Mouse (Mus musculus) right cerebral cortex, adult 18-20 months (tissue): ENCODE results near the gene Olfr92.
"Not testable (repeated sequence)": the region's sequence is repeated elsewhere in the genome, so short reads cannot be mapped to it uniquely, and the experiment has no call there.

Experiments used
- DNase-seq: peaks from one replicate; pipeline ENCODE4 v3.0.0; 2022; ENCODE audit warnings: mixed read lengths

The Olfr92 gene

DNA sequence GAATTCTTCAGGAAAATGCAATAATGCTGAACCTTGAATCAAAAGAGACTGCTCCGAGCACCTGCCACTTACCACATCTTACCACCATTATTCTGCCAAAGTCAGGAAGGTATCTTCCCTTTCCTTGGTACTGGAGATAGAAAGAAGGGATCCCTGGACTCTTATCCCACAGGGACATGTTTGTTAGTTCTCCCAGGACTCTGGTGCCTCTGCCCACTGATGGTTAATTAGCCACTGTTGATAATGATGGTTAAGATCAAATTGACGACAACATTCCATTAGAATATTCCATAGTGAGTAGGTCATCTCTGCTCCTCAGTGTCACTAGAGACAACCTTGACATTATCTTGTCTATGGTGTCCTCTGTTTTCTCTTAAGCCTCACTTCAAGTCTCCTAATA, at the start of gene Olfr92:
Gene Olfr92, minus strand, starts transcription at position 101 of the 400 bp plus-strand sequence.
- no peak for DNase-seq

DNA sequence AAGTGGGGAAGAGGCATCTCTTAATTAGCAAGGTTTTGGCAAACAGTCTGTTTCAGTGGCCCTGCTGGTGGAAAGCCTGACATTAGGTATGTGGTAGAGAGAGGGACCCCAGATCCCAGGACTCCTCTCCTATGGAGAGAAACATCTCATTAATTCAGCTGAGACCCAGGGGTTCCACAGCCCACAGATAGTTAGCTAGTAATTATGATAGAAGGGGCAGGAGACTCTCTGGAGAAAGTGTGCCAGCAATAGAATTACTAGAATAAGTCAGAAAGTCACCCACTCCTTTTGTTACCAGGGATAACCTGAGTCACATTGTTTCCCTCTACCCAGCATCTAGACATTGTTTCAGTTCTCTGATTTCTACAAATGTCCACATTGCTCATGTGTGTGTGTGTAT, 41.5 kb upstream of the Olfr92 start, which contains the start of gene Olfr93:
Gene Olfr93, minus strand, starts transcription at position 101 of the 400 bp plus-strand sequence.
- no peak for DNase-seq

DNA sequence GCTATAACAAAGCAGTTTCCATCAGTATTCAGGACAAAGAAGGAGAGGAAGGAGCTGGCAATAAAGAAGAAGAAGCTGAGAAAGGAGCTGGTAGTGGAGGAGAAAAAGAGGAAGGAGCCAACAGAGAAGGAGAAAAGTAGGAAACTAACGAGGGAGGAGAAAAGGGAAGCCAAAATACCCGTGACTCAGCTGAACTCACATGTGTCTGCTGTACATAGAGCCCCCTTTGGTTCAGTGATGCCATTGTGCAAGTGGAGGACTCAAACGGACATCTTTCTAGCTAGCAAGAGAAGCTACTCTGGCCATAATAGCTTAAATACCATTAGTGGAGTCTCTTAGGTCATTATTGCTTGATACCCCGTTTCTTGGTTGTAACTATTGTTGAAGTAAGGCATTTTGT, 11.5 kb upstream of the Olfr92 start:
- not testable (repeated sequence) for DNase-seq

DNA sequence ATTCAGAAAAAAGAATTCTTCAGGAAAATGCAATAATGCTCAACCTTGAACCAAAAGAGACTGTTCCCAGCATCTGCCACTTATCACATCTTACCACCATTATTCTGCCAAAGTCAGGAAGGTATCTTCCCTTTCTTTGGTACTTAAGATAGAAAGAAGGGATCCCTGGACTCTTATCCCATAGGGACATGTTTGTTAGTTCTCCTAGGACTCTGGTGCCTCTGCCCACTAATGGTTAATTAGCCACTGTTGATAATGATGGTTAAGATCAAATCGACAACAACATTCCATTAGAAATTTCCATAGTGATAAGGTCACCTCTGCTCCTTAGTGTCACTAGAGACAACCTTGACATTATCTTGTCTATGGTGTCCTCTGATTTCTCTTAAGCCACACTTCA, 21.7 kb downstream of the Olfr92 start, which contains the start of gene Olfr91:
Gene Olfr91, minus strand, starts transcription at position 101 of the 400 bp plus-strand sequence.
- no peak for DNase-seq

DNA sequence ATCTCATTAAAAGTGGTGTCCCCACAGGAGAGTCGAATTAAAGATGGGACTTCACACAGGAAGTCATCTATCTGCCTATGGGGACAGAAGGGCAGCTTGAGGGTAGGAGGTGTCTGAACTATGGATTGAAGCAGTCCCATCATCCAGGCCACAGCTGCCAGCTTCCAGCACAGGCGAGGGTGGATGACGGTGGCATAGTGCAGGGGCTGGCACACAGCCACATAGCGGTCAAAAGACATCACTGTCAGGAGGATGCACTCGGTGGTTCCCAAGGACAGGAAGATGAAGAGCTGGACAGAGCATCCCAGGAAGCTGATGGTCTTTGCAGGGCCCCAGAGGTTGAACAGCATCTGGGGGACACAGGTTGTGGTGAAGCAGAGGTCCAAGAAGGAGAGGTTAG, 26.6 kb downstream of the Olfr92 start:
- no peak for DNase-seq

DNA sequence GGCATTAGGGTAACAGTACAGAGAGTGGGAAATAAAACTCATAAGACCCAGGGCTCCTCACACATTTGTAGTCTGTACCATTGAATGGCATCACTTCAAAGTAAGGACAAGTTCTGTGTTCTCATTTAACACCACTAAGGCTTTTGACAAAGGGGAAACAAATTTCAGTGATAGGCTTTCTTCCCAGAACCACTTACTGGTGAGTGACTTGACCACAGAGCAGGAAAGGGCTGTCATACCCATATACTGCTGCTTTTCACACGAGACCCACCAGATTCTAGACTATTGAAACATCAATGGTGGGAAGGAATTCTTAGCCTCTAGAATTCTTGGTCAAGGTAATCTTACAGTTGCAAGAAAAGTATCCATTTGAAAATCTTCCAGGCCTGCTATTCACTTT, 27.7 kb downstream of the Olfr92 start:
- no peak for DNase-seq

DNA sequence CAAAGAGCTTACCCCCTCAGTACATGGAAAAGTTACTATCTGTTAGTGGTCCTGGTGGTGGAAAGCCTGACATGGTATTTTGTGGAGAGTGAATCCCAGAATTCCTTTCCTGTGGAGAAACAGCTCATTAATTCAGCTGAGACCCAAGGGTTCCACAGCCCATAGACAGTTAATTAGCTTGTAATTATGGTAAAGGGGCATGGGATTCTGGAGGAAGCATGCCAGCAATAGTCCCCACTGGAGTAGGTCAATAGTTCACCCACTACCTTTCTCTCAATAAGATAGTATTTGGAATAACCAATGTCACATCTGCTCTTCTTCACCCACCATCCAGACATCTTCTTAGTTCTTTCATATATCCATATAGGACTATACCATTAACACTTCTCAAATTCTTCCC, 31.5 kb downstream of the Olfr92 start, which contains the start of gene Olfr90:
Gene Olfr90, minus strand, starts transcription at position 101 of the 400 bp plus-strand sequence.
- DNase-seq: no peak

DNA sequence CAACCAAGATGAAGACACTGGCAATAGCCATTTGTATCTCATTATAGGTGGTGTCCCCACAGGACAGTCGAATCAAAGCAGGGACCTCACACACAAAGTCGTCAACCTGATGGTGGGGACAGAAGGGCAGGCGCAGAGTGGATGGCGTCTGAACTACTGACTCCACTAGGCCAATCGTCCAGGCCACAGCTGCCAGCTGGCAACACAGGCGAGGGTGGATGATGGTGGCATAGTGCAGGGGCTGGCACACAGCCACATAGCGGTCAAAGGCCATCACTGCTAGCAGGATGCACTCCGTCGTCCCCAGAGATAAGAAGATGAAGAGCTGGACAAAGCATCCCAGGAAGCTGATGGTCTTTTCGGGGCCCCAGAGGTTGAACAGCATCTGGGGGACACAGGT, 34.3 kb downstream of the Olfr92 start:
- no peak for DNase-seq

DNA sequence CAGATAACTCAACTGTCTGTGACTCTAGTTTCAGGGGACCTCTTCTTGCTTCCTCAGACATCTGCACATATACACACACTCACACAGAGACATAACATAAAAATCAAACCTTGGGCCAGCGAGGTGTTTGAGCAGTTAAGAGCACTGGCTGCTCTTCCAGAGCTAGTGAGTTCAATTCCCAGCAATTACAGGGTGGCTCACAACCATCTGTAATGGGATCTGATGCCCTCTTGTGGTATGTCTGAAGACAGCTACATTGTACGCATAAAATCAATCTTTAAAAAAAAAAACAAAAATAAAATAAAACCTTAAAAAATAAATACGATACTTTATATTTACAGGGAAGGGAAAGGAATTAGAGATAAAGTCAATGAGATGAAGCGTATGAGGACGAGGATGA, 35.3 kb downstream of the Olfr92 start:
- DNase-seq: no peak

DNA sequence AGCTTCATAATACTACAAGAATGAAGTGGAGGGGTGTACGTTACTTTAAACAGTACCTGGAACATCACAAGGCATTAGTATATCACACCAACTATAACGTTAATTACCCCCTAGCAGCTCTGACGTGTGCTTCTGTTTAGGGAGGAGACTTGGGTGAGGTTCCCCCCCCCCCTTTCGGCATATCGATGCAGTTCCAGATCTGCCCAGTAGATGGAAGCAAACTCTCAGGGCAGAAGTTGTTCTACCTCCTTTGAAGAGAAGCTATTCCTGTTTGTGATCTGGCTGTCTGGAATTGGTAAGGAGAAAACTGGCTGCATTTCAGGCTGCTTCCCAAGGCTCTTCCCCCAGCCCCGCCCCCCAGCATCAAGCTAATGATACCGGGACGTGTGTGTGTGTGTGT, 36.6 kb downstream of the Olfr92 start:
- no peak for DNase-seq

DNA sequence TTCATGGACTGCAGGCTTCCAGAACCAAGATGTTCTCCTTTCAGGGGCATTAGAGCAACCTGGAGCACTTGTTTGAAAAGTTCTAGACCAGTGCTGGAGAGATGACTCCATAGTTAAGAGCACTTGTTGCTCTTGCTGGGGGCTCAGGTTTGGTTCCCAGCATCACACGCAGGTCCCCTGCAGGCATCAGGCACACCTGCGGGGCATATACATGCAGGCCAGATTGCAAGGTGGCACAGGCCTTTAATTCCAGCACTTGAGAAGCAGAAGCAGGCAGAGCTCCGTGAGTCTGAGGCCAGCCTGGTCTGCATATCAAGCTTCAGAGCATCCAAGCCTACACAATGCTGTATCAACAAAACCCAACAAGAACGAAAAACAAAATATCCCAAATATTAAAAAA, 38.2 kb downstream of the Olfr92 start:
- DNase-seq: no peak

DNA sequence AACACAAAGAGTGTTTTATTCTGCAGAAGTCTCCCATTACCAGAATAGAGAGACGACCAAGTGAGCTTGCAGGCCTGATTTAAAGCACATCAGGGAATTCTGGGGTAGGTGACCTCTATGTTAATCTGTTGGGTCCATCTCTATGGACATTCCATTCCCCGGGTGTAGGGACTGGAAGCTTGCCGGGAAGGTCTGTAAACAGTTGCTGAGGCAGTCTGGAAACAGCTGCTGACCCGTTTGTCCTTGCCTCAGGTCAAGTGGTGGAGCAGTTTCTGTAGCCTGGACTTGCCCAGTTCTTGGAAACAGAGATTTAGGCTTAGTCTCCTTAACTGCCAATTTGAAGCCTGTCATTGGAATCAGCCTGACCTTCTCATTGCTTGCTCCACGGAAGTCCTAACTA, 39.8 kb downstream of the Olfr92 start:
- DNase-seq: no peak

DNA sequence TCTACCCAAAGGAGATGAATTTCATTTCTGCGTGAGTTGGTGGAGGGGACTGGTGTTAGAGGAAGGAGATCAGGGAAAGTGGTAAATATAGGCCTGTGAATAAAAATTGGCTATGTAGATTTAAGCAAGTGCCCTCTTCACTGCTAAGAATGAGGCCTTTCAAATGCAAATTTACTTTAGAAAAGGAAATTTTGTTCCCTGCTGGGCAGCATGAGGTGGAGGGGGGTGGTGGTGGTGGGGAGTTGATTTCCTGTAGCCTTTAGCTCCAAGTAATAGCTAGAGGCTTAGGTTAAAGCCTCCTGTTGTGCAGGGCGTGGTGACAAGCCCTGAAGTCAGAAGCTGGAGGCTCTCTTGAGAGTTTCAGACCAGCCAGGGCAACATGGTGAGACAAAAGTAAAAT, 40.9 kb downstream of the Olfr92 start:
- DNase-seq: no peak

DNA sequence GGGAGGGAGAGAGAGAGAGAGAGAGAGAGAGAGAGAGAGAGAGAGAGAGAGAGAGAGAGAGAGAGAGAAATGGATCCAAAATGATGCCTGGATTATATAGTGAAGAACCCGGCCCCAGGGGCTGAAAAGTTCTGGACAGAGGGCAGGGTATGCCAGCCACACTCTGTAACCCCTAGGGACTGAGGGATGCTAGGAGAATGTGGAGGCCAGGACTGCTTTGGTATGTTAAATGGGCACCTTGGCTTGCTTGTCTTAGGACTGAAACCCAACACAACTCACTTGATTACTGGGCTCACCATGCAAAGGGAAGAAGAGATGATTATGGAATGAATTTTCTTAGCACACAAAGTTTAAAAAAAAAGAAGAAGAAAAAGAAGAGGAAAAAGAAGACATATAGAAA, 41.7 kb downstream of the Olfr92 start:
- no peak for DNase-seq

DNA sequence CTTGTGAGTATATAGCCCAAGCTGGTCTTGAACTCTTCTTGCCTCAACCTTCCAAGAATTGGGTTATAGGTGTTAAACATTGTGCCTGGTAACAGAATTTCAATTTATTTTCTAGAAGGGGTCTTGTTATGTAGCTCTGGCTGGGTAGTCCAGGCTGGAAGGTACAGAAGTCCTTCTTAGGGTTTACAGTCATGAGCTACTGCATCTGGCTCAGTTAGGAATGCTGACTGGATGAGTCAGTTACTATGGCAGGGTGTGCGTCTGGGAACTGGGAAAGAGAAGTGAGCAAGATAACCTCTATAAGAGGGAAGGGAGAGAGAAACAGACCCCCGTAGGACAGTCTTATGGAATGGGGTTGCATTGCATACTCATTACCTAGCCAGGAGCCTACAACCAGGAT, 44.1 kb downstream of the Olfr92 start:
- peak; percentile 2 for DNase-seq

DNA sequence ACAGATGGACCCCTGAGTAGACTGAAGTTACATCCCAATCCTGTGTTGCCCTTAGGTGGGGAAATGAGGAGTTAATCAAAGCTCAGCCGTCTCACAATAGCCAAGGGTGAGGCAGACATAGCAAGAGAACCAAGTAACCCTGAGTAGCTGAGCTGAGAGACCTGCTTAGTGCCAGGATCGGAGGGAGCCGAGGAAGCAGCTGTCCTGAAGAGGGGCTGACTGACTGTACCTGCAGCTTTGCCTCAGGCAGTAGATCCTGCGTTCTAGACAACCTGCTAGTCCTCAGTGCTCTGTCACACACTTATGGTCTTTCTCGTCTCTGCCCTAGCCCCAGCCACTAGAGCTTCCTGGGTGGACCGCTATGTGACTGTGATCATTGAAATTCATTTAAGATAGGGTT, 44.7 kb downstream of the Olfr92 start:
- DNase-seq: peak; percentile 8

DNA sequence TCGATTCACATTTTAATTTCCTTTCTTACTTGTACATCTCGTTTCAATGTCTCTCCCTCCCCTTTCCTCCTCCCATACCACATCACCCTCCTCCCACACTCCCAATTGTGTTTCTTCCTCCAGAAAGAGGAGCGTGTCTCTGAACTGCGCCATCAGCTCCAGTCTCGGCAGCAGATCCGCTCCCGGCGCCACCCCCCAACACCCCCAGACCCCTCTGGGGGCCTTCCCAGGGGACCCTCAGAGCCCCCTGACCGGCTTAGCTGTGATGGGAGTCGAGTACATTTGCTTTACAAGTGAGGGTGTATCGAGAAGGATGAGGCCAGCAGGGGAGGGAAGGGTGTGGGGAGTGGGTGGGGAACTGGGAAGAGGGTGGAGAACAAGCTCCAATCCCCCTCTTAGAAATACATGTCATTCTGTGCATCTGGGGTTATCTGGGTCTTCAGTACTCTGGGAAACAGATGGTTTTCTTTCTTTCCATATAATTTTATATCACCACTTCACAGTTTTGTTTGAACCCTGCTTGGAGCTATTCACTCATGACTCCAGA, 47.1 kb downstream of the Olfr92 start:
- no peak for DNase-seq

DNA sequence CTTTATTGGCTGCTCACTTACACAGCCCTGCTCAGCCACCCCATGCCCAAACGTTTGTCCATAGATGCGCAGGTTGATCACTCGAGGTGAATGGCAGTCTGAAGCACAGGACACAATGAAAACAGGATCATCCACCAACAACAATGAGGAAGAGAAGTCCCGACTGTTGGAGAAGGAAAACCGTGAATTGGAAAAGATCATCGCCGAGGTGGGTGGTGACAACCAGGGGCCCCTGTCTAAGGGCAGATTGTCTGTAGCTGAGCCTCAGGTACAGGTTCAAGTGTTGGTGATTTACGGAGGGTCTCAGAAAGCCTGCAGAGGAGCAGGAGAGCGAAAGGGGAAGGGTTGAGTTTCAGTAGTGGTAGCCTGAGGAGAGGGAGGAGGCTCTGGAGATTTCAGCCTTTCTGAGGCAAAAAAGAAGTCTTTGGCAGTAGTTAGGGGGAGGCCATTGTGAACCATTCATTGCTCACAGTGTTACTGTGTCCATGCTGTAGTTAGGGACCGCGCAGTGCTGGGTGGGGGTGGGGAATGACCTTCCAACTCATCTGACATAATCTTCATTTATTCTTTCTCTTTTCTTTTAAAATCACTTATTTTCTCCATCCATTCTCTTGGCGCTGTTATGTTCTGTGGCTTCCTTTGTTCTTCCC, 47.7 kb downstream of the Olfr92 start:
- no peak for DNase-seq

DNA sequence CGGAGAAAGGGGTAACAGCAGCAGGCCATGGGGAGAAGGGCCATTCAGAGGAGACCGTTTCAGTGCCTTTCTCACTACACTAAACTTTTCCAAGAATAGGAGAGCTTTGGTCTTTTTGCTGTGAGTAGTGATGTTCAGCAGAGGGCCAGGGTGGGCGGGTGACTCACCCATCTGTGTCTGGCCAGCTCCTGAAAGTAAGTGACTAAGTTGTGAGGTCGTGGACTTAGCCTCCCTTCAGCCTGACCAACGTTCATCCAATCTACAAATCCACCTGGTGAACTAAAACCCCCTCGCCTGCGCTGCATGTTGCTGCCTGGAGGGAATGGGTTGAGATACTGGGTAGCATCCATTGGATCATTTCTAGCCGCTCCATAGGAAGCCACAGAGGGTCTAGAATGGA, 49.8 kb downstream of the Olfr92 start:
- no peak for DNase-seq

DNA sequence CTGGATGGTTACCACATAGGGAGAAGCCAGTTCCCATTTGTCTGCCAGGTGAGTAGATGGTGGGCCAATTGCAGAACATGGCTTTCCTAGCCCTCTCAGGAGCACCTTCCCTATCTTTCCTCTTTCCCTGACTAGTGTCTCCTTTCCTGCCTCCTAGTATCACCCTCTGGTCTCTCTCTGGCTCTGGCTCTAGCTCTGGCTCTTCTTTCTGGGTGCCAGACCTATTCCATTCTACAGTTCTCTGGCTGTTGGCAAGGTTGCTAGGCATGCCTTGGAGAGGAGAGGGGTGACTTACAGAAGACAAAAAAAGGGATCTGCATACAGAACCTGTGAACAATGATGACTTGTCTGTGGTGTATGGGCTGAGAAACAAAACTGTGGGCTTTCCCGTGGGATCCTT, 52.0 kb downstream of the Olfr92 start:
- DNase-seq: no peak

DNA sequence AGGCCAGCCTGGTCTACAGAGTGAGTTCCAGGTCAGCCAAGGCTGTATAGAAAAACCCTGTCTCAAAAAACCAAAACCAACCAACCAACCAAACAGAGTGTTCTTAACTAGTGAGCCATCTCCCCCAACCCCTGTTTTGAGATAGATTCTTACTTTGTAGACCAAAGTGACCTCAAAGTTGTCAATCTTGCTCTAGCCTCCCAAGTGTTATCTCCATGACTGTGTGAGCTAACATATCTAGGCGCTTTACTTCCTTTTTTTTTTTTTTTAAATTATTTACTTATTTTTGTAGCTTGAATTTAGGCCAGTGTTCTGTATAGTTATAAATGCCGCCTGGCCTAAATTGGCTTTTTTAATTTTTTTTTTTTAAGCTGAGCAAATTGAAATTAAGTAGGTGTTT, 53.9 kb downstream of the Olfr92 start:
- no peak for DNase-seq

DNA sequence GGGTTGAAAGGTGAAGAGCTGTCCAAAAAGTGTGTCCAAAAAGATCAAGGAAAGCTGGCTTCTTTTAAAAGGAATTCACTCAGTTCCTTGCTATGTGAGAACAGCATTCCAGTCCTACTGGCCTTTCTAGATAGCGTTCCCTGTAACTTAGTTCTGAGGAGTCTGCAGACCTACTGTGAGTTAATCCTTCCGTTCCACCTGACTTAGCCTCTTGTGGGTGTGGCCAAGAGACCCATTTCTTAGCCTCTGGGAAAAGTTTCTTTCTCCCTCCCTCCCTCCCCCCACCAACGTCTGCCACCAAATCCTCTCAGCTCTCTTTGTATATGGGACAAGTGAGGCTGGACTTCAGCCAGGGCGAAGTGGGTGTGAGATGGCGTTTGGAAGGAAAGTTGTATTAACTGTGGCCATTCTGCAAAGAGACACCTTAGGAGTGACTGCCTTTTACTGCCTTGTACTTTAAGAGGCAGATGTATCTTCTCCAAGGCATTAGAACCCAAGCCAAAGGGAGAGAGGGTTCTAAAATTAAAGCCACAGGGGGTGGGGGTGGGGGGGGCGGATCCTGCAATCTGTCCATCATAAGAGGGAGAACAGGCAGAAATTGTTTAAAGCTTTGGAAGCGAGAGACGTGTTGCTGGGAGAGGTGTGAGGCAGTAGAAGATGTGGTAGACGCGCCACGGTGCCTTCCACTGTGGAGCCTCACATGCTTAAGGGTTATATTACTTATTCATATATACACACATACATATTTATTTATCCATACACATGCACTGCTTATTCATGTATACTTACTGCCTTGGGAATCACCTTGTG, 56.0 kb downstream of the Olfr92 start:
- no peak for DNase-seq

DNA sequence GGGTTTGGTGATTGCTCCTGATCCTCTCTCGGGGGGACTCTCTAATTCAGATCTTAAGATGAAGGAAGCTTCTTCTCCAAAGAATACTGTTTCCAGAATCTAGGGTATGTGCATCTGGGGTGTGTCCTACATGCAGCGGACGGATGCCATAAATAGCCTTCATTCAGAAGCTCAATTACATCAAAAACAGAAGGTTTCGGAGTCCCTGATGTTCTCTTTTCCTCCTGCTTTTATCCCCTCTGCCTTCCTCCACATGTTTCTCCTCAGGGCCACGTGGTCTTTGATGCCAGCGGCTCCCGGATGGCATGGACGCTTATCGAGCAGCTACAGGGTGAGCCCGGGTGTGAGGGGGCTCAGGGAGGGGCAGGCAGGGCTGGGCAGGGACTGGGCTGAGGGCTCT, 56.8 kb downstream of the Olfr92 start:
- DNase-seq: no peak

DNA sequence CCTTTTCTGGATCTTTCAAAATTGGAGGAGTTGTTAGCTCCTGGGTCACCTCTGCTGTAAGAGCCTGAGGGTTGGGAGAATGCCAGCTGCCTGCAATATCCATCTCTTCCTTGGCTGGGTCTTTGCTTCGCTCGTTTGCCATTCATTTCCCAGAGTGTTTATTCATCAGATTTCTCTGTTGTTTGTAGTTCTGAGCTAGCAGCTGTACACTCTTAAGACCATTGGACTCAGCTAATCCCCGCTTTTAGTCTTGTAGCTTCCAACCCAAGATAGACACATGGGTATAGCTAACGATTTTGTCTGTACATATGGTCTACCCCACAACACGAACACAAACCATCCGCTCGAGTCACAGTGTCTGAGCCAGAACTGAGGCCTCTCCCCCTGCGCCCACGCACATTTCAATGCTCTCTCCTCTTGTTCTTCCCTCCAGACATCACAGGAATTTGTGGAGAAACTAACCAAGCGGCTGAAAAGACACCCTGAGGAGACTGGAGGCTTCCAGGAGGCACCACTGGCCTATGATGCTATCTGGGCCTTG, 57.7 kb downstream of the Olfr92 start:
- peak; percentile 83 for DNase-seq
